Mouse (Mus musculus) hindbrain, postnatal 0 days (tissue): ENCODE data around the gene Txndc8. TPM values are rescaled to one million over a fixed set of nuclear protein-coding genes. Genes with fewer than 3 reads are reported as not detected.
A peak's percentile ranks its signal among the peaks of the same experiment; 100 is the strongest.

Experiments
- ATAC-seq: fragments of 200-750 bp; cut with Nextera tagmentation; 2 replicates; pipeline ENCODE4 v1.8.0; 2017; ENCODE audit warnings: mild to moderate bottlenecking, moderate TSS enrichment, moderate library complexity
- DNase-seq: peaks from one replicate; pipeline ENCODE4 v3.0.0-alpha.2; 2015; ENCODE audit warnings: low spot score
- H3K27ac ChIP-seq: fragments of 300-500 bp; sonication (generic); 2 replicates; pipeline ENCODE4 v1.5.1; 2014; ENCODE audit warnings: mild to moderate bottlenecking
- H3K27me3 ChIP-seq: fragments of 300-500 bp; sonication (generic); 2 replicates; pipeline ENCODE4 v1.6.1; 2014; ENCODE audit warnings: low read length, mixed read lengths; ENCODE audit not compliant: insufficient read depth
- H3K36me3 ChIP-seq: fragments of 300-500 bp; sonication (generic); 2 replicates; pipeline ENCODE4 v1.6.1; 2014; ENCODE audit warnings: low read length, mixed read lengths; ENCODE audit not compliant: insufficient read depth
- H3K4me1 ChIP-seq: fragments of 300-500 bp; sonication (generic); 2 replicates; pipeline ENCODE4 v1.6.1; 2014; ENCODE audit warnings: antibody characterized with exemption, low read length, mixed read lengths; ENCODE audit not compliant: insufficient read depth
- H3K4me2 ChIP-seq: fragments of 300-500 bp; sonication (generic); 2 replicates; pipeline ENCODE4 v1.6.1; 2014; ENCODE audit warnings: low read depth, mild to moderate bottlenecking, low read length, moderate library complexity, mixed read lengths
- H3K4me3 ChIP-seq: fragments of 300-500 bp; sonication (generic); 2 replicates; pipeline ENCODE4 v1.5.1; 2014; ENCODE audit warnings: low read length
- H3K9ac ChIP-seq: fragments of 300-500 bp; sonication (generic); replicated peaks from 2 replicates; pipeline ENCODE4 v1.6.1; 2014; ENCODE audit warnings: mild to moderate bottlenecking, low read length, moderate library complexity, mixed read lengths
- H3K9me3 ChIP-seq: fragments of 300-500 bp; sonication (generic); 2 replicates; pipeline ENCODE4 v1.6.1; 2016; ENCODE audit warnings: low read length, mixed read lengths
- CTCF ChIP-seq: IDR thresholded peaks from 2 replicates; pipeline ENCODE4 v1.5.1; 2016; ENCODE audit warnings: antibody characterized with exemption, control low read depth, low read depth
- WGBS: fragments of 180-500 bp; shearing (Covaris S2); extraction: QIAGEN DNeasy Blood & Tissue Kit; methylation state at CpG from one replicate; pipeline ENCODE4 v1.1.7; 2014; 5-methylcytosine and 5-hydroxymethylcytosine counted together
- polyA plus RNA-seq: library from polyadenylated mRNA; unstranded; fragments of >200 nt; fragmentation: Nextera tagmentation; extraction: Ambion mirVana; gene quantifications from 2 replicates; pipeline ENCODE4 v1.2.1, GENCODE M21; 2015
- total RNA-seq: library from RNA; depleted of rRNA; stranded (reverse); fragments of >200 nt; gene quantifications from 2 replicates; pipeline ENCODE4 v1.2.3, GENCODE M21; 2014

The Txndc8 gene
- total and polyA plus RNA-seq, 2 experiments from 2014 or later = not detected

DNA sequence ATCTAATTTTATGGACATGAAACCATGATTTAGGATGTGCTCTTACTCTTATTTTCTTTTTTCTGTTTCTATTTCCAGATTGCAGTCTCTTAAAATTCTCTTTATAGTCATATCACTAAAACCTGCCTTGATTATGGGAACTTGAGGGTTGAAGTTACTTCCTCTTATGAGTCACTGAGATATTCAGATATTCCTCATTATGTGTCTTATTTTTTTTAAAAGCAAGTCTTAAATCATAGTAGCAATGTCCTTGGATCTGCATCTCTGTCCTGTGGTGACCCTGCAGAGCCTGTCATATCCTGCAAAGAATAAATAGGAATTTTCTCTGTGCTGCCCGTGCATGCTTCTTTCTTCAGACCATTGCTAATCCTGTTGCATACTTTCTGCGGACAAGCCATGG lies 31.2 kb upstream of the Txndc8 start:
- no peaks in the 10 kb centered on the region for H3K27me3 ChIP-seq
- DNase-seq = no peak
- no peak for TF ChIP-seq CTCF
- H3K4me2 ChIP-seq = no peak overlapping the region
- H3K9ac ChIP-seq = no peak overlapping the region
- no peaks in the 10 kb centered on the region for H3K36me3 ChIP-seq
- no peaks in the 10 kb centered on the region for H3K9me3 ChIP-seq
- no peak overlapping the region for H3K4me3 ChIP-seq
- 76% methylated on average over 2 of the region's 2 CpGs for WGBS
- no peak overlapping the region for H3K27ac ChIP-seq
- H3K4me1 ChIP-seq = no peaks in the 10 kb centered on the region
- ATAC-seq = no peak

DNA sequence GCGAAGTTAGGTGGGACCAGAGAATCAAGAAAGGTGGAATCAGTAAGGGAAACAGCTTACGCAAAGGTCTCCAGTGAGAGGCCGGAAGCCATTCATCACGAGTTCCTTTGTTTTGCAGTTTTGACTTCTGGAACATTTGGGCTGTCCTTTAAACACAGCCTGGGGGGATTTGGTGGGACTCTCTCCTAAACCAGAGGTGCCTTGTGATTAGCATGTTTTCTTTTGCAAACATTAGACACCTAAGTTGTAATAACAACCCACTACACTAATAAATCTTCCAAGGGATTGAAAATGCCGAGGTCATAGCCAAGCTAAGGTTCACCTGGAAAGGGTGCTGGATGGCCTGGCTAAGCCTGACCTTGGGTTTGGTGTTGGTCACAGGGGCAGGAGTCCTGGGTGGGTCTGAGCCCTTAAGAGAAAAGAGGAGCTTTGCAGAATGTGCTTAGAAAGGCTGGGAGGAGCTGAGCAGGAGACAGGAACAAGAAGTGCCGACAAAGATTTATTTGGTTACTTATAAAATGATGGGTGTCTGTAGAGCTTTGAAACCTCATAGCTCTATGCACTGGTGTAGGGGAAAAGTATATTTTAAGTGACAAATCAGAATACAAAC lies 28.3 kb upstream of the Txndc8 start:
- no peaks in the 10 kb centered on the region for H3K27me3 ChIP-seq
- no peak overlapping the region for H3K9ac ChIP-seq
- H3K27ac ChIP-seq = no peak overlapping the region
- no peaks in the 10 kb centered on the region for H3K4me1 ChIP-seq
- no peak overlapping the region for H3K4me3 ChIP-seq
- no peaks in the 10 kb centered on the region for H3K9me3 ChIP-seq
- H3K36me3 ChIP-seq = no peaks in the 10 kb centered on the region
- DNase-seq (no peak), ATAC-seq (no peak)
- no peak for TF ChIP-seq CTCF
- H3K4me2 ChIP-seq = no peak overlapping the region
- WGBS = 91% methylated on average over 6 of the region's 6 CpGs

DNA sequence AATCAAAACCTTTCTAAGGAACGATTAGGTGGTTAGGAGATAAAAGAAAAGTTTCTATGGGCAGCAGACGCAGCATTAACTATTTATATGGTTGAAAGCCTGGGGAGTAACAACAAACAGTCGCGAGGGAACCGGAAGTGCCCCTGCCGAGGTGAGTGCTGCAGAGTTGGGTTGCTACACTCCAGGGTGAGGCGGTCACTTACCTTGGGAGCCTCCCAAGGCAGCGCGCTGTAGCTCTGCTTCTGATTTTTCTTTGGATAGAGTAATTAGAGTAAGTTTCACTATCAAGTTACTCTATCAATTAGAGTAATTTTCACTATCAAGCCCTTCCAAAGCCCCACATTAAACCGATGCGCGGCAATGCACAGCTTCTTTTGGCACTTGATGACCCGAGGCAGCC lies 25.7 kb upstream of the Txndc8 start:
- no peaks in the 10 kb centered on the region for H3K4me1 ChIP-seq
- TF ChIP-seq CTCF = no peak
- H3K4me3 ChIP-seq = no peak overlapping the region
- H3K4me2 ChIP-seq = peak overlapping the region; percentile 38
- no peak overlapping the region for H3K9ac ChIP-seq
- DNase-seq (no peak), ATAC-seq (no peak)
- no peaks in the 10 kb centered on the region for H3K36me3 ChIP-seq
- 49% methylated on average over 13 of the region's 13 CpGs for WGBS
- no peaks in the 10 kb centered on the region for H3K9me3 ChIP-seq
- H3K27ac ChIP-seq = no peak overlapping the region
- H3K27me3 ChIP-seq = no peaks in the 10 kb centered on the region

DNA sequence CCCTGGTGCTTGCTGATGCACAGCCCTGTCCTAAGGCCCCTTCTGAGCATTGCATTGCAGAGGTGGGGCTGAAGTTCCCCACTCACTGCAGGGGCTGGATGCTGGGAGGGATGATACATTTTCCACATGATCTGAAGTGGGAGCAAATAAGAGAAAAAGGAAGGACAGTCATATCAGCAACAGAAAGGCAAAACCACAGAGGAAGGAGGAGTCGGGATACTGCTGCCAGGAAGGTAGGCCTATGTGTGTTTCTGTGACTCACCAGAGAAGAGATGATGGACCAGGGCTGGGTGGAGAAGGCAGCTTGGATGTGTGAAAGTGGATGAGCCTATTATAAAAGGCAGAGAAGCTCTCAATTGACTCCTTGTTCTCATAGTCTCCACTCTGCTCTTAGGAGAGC lies 23.8 kb upstream of the Txndc8 start:
- Histone ChIP-seq H3K4me3 (no peak overlapping the region), H3K27me3 (no peaks in the 10 kb centered on the region), H3K4me1 (no peaks in the 10 kb centered on the region), H3K4me2 (no peak overlapping the region), H3K9me3 (no peaks in the 10 kb centered on the region), H3K36me3 (no peaks in the 10 kb centered on the region), H3K9ac (no peak overlapping the region), H3K27ac (no peak overlapping the region)
- ATAC-seq (no peak), DNase-seq (no peak)
- TF ChIP-seq CTCF = no peak
- WGBS = 89% methylated on average over 1 of the region's 1 CpGs

DNA sequence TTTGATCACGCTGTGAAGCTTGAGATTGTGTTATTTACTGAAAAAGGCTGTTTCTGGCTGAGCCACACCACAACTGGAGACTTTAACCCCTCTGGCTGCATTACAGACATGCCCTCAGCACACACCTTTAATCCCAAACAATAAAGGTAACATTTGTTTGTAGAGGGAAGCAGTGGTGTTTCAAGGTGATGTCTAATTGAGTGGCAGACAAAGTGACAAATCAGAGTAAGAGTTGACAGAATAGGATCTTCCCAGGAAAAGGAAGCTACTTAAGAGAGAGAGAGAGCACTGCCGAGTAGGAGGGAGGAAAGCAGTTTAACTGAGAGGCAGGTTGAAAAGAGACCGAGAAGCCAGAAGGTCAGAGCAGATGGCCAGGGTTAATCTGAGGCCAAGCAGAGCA lies 5.4 kb downstream of the Txndc8 start:
- H3K27me3 ChIP-seq = no peaks in the 10 kb centered on the region
- no peaks in the 10 kb centered on the region for H3K9me3 ChIP-seq
- WGBS = 64% methylated on average over 3 of the region's 3 CpGs
- H3K4me2 ChIP-seq = no peak overlapping the region
- no peak overlapping the region for H3K9ac ChIP-seq
- DNase-seq (no peak), ATAC-seq (no peak)
- no peak for TF ChIP-seq CTCF
- H3K36me3 ChIP-seq = no peaks in the 10 kb centered on the region
- no peak overlapping the region for H3K4me3 ChIP-seq
- H3K27ac ChIP-seq = no peak overlapping the region
- no peaks in the 10 kb centered on the region for H3K4me1 ChIP-seq

DNA sequence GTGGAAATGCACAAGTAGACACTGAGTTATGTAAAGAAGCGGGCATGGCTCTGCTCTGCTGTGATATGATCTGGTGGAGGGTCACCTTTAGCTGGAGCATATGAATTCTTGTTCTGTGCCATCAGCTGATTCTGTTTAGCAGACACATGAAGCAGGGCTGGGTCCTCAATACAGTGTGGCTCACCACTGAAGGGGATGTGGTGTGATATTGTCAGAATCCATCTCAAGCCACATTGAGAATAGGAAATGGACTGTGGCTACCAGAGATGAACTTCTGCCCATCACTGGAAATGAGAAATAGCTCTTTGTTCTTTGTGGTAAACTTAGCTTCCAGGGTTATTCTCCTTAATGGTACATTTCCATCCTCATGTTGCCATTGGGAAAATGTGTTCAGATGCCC lies 17.5 kb downstream of the Txndc8 start:
- Histone ChIP-seq H3K27me3 (no peaks in the 10 kb centered on the region), H3K27ac (no peak overlapping the region), H3K4me3 (no peak overlapping the region), H3K9ac (no peak overlapping the region), H3K4me1 (no peaks in the 10 kb centered on the region), H3K4me2 (no peak overlapping the region), H3K9me3 (no peaks in the 10 kb centered on the region), H3K36me3 (no peaks in the 10 kb centered on the region)
- ATAC-seq (no peak), DNase-seq (no peak)
- WGBS = 91% methylated on average over 1 of the region's 1 CpGs
- no peak for TF ChIP-seq CTCF

DNA sequence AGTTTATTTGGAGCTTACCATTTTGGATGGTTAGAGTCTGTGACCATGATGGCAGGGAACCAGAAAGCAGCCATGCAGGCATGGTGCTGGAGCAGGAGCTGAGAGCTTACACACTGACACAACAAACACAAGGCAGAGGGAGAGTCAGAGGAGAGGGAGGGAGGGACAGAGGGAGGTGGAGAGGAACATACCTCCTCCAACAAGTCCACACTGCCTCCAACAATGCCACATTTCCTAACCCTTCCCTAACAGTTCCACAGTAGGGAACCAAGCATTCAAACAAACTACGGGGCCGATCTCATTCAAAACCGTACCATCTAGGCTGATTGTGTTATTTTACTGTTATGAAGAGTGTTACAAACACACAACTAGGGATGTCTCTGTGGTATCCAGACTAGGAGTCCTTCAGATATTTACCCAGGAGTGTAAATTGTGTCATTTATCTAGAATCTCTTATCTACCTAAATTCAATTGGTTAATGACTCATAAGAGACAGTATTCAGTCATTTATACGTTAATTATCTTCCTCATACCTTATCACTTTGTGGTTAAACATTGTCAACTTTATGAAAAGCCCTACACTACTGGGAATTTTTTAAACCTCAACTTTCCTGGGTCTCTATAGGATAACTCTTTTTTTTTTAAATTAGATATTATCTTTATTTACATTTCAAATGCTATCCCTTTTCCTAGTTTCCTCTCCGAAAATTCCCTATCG lies 34.4 kb downstream of the Txndc8 start:
- no peak for TF ChIP-seq CTCF
- 89% methylated on average over 6 of the region's 6 CpGs for WGBS
- Histone ChIP-seq H3K9me3 (no peaks in the 10 kb centered on the region), H3K27me3 (no peaks in the 10 kb centered on the region), H3K4me2 (no peak overlapping the region), H3K9ac (no peak overlapping the region), H3K4me1 (no peaks in the 10 kb centered on the region), H3K36me3 (no peaks in the 10 kb centered on the region), H3K27ac (no peak overlapping the region), H3K4me3 (no peak overlapping the region)
- DNase-seq (no peak), ATAC-seq (no peak)
